Mouse (Mus musculus) inflammation-experienced regulatory T-cells, adult 6 months (primary cell): Measurements from ENCODE around the gene Zfp428. TPM values are rescaled to one million over a fixed set of nuclear protein-coding genes. Genes with fewer than 3 reads are reported as not detected.
A peak's percentile ranks its signal among the peaks of the same experiment; 100 is the strongest.

Source experiments
- ATAC-seq: one replicate; pipeline ENCODE4 v1.8.0; 2017
- polyA plus RNA-seq, 3 experiments: library from polyadenylated mRNA; unstranded; fragments of 100-300 nt; shearing (Covaris generic); gene quantifications; one replicate each; pipeline ENCODE4 v1.2.1; 2017

The Zfp428 gene
- polyA plus RNA-seq, 3 experiments from 2014 or later, result 0.33 TPM; not detected in 2

DNA sequence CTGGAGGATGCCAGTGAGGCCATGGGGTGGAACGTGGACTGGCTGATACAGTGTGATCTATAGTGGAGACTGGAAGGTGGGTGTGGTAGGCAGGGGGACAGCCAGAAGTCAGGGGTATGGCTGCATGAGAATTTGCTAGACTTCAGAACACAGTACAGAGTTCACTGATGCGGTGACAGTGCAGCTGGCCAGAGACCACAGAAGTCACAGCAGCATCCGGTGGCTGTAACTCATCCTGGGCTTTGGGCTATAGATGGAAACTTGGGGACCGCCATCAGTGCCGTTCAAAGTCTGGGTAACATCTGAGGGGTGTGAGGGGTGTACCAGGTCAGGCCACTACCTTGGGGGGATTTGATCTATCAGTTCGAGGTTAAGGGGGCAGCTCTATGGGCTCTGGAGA lies 16.9 kb downstream of the Zfp428 start:
- no peak for ATAC-seq

DNA sequence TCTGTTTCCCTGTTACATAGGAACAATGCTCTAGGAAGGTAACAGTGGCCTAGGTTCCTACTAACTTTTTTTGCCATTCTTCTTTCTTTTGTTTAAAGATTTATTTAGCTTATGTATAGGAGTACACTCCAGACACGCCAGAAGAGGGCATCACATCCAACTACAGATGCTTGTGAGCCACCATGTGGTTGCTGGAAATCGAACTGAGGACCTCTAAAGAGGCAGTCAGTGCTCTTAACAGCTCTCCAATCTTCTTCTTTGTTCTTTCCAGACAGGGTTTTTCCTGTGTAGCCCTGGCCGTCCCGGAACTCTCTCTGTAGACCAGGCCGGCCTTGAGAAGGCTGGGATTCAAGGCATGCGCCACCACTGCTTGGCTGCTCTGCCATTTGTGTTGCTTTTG lies 18.2 kb downstream of the Zfp428 start:
- no peak for ATAC-seq

DNA sequence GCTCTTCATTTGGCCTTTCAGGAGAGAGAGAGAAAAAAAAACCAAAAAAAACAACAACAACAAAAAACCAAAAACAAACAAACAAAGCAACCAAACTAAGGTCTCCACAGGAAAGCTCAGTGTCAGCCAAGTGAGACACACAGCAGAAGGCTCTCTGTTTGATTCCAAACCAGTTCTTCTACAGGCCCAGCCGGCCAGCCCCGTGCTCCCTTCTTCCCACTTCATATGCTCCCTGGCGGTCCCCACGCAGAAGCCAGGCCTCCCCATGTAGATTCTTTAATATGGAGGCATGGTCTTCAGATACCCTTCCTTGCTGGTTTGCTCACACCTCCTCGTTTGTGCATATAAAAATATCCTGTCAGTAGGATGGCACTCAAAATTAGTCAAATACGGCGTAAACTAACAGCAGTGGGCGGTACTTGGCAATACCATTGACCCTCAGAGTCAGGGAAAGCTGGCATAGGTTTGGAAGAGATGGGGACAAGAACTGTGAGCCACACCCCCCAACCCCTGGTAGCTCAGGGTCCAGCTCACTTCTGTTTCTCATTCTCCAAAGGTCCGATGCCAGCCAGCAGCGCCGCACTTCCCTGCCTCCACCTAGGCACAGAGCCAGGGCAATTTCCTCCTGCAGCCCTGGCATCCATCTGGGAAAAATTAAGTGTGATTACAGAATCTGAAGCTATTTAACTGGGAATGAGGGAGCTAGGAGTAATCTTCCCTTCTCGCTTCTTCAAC lies 19.0 kb downstream of the Zfp428 start:
- no peak for ATAC-seq

DNA sequence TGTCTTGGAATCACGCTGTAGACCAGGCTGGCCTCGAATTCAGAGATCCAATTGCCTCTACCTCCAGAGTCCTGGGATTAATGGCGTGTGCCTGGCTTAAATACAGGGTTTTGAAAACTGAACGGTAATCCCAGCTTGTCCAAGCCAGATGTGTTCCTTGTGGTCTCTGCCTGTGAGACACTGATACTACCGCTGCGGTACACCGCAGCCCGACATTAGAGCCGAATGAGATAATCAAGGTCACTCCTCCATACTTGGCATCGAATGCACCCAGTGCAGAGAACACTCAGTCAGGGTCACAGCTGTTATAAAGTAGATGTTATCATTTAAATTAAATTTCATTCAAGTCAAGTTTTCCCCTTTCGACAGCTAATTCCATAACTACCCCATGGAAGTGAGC lies 22.1 kb downstream of the Zfp428 start:
- no peak for ATAC-seq

DNA sequence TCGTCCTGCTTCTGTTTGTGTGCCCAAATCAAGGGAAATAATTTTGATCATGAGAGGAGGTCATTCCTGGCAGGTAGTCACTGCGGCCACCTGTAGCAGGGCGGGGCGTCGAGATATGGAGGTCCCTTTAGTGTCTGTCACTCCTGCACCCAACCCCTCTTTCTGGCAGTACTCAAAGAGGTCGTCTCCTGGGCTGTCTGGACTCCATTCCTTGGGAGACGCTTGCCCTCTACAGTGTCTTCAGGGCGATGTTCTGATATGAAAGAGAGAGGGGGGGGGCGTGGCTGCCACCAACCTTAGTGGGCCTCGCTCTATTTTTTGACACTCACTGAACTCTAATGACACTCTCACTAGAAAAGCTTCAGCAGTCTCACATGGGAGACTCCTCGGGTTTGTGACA lies 22.8 kb downstream of the Zfp428 start:
- ATAC-seq, result no peak

DNA sequence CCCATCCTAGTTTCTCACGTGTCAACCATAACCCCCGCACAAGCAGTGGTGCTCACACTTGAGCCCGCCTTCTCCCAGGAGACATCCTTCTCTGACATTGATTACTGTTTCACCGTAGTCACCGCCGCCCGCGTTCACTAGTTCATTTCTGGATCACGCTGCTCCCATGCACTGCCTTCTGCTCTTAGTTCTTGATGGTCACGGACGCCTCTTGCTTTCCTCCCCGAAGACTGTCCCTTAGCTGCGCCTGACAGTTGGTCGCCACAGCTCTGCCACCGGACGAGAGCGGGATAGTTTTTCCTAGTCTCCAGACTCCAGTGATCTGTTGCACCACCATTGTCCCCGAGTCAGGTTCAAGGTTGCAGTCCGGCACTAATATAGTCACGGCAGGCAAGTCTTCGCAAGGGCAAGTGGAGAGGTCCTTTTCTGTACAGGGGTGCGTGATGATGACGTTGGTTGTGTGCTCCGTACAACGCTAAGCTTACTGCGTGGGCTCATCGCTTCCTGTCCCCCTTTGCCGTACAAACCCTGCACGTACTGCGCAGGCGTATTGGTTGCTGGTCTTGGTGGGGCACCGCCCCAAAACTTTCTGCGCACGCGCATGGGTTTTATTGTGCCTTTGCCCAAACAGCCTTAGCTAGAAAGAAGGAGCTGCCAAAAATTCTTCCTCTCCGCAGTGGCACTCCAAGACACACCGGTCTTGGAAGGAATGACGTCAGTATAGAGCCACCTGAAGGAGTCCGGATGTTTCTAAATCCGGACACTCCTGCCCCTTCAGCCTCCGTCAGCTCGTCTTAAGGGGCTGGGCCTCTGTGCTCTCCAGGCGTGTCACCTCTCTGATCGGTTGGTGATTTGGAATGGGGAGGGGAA lies 23.5 kb downstream of the Zfp428 start, which contains the start of gene Irgq:
Gene Irgq (plus strand): TSS at position 628 of the 870 bp plus-strand sequence.
- ATAC-seq, result peak; percentile 89

DNA sequence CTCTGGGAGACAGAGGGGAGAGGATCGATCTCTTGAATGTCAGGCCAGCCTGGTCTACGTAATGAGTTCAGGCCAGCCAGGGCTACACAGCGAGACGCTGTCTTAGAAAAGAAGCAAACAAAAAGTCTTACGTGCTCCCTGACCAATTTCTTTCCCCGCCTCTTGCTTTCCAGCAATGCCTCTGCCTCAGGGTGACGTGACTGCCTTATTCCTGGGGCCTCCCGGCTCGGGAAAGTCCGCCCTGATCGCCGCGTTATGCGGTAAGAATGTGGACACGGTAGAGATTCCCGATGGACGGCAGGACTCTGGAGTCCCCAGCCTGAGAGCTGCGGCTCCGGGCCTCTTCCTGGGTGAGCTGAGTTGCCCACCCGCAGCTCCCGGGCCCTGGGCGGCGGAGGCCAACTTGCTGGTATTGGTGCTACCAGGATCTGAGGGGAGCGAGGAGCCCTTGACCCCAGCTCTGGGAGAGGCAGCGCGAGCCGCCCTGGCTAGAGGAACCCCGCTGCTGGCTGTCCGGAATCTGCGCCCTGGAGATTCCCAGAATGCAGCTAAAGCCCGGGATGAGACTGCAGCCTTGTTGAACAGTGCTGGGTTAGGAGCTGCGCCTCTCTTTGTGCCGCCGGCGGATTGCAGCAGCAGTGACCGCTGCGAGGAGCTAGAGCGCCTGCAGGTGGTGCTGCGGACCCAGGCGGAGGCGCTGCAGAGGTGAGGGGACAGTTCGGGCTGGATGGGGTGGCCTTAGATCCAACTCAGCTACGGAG lies 24.6 kb downstream of the Zfp428 start:
- no peak for ATAC-seq

DNA sequence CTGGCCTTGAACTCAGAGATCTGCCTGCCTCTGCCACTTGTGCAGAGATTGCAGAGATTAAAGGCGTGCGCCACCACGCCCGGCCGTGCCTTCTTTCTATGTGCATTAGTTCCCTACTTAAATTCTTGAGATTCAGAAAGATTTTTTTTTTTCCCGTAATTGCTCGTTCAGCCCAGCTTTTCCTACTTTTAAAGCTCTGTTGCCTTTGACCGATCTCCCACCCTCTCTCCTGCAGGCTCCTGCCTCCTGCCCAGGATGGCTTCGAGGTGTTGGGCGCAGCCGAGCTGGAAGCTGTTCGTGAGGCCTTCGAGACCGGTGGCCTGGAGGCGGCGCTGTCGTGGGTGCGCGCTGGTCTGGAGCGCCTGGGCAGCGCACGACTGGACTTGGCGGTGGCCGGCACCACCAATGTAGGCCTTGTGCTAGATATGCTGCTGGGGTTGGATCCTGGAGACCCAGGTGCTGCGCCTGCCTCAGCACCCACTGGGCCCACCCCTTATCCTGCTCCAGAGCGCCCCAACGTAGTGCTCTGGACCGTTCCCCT lies 26.3 kb downstream of the Zfp428 start:
- no peak for ATAC-seq

DNA sequence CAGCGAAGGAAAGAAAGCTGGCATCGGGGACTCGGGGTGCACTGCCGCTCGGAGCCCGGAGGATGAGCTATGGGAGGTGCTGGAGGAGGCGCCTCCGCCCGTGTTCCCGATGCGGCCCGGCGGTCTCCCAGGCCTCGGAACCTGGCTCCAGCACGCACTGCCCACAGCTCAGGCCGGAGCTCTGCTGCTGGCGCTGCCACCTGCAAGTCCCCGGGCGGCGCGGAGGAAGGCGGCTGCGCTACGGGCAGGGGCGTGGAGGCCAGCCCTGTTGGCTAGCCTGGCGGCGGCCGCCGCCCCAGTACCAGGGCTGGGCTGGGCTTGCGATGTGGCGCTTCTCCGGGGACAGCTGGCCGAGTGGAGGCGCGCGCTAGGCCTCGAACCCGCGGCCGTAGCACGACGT lies 27.0 kb downstream of the Zfp428 start:
- ATAC-seq, result no peak

DNA sequence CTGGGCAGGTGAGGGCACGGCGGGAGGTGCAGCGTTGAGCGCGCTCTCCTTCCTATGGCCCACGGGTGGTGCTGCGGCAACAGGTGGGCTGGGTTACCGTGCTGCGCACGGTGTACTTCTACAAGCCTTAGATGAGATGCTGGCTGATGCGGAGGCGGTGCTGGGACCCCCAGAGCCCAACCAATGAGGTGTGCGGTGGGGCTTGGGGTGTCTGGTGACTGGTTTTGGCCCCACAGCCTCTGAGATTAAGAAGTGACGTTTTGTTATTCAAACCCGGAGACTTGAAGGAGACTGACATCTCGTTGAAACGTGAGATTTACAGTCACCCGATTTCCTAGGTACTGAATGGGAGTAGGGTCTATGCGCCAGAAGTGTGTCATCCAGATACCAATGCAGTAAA lies 27.5 kb downstream of the Zfp428 start:
- ATAC-seq, result no peak

DNA sequence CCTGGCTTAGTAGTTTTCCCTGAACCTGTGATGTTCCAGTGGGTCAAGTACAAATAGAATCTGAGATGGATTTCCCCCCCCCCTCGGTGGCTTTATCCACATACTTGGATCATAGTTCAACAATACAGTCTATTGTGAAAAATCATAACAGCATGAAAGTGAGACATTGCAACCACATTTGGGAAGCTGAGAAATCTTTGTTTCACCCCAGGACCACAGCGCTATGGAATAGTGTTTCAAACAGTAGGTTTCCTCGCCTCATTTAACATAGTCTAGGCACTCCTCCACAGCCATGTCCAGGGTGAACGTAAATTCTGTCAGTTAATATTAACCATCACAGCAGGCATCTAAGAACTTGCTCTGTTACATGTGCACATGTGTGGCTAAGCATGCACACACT lies 30.3 kb downstream of the Zfp428 start:
- no peak for ATAC-seq

DNA sequence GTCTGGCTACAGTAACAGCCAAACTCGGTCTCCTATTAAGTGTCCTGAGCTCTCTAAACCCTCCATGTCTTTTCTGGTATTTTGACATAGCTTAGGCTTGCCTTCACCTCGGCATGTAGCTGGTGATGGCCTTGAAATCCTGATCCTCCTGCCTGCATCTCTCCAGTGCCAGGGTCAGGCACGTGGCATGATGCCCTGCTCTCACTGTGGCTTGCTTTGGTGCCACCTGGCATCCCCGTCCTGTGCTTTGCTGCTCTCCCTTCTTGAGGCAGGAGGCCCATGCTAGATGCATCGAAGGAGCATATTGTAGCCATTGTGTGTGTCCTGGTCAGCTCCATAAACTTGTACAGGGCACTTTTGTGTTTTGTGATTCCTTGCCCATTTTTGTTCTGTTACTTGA lies 30.8 kb downstream of the Zfp428 start:
- ATAC-seq, result no peak

DNA sequence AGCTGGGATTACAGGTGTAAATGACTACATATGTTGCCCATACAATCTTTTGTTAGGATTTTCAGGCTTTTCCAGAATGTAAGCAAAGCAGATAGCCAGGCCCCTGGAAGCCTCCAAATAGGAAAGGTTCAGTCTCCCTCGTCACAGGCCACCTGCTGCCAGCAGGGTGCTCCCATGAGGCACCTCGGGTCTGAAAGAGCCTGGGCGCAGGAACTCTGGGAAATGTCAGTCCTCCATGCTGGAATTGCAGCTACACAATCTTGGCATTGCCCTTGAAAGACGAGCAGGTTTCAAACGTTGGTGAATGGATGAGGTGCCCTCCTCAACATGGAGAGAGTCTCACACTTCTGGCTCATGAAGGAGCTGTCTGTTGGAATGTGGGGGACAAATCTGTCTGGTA lies 31.3 kb downstream of the Zfp428 start:
- ATAC-seq, result no peak

DNA sequence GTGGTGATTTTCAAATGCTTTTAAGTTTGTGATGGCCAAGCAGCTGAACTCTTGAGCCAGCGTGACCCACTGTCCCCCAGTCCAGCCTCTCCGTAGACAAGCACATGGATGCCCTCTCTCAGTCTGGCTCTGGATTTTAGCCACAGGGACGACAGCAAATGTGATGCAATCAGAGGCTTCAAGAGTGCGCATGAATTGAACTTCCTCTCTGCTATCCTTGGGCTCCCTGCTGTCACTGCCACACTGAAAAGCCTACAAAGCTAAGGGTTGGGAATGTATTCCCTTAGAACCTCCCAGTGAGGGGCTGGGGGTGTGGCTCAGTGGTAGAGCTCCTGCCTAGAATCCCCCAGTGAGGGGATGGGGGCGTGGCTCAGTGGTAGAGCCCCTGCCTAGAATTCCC lies 31.9 kb downstream of the Zfp428 start:
- no peak for ATAC-seq

DNA sequence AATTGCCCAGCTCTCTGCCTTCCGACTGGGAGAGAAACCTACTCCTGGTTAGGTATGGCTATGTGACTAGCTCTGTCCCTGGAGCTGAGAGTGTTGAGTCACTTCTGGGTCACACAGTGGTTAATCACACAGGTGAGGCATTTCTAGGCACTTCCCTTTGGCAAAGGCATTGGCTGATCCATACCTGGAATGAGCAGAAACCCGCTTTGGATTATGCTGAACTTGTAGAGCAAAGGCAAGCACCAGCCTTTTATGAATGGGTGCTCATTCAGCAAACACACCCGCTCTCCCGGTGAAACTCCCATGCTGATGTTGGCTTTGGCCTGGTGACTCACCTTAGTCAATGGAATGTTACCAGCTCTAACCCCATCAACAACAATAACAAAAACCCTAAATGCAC lies 32.9 kb downstream of the Zfp428 start:
- ATAC-seq, result no peak

DNA sequence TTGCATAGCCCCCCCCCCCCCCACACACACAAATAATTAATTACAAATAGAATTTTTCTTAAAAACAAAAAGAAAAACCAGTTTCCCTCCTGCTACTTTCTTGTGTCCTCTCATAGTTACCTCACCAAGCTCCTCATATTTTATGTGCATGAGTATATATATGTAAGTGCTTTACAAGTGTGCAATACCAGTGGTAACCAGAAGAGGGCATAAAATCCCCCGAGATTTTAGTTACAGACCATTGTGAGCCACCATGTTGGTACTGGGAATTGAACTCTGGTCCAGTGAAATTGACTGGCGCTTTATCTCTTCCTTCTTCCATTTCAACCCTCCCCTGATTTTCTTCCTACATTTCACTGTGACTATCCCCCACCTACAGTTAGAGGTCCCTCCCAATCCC lies 37.7 kb downstream of the Zfp428 start:
- ATAC-seq, result no peak

DNA sequence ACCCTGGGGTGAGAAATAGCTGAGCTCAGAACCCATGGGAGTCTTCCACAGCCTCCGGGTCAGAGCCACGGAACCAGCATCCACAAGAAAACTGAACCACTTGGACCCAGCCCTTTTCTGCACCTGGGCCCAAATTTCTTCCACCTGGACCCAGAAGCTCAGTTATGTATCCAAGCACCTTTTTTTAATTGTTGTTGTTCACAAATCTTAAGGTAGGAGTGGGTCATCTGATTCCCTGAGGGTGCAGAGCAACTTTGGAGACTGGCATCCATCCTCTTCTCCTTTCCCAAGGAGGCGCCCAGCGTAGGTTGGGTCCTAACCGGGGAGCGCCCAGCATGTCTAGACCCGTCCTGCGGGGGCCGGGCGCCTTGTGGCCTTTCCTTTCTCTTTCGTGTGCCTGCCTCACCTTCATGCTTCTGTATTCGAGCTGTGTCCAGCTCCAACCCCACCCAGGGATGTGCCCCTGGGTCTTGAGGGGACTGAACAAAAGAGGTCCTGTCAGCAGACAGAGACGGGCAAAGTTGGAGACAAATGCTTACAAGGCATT lies 39.3 kb downstream of the Zfp428 start, which contains the start of the genes Pinlyp and Xrcc1:
Gene Pinlyp (minus strand): TSS at position 51 of the 547 bp plus-strand sequence.
Gene Xrcc1 (plus strand): TSS at position 222 of the 547 bp plus-strand sequence.
- ATAC-seq, result no peak

DNA sequence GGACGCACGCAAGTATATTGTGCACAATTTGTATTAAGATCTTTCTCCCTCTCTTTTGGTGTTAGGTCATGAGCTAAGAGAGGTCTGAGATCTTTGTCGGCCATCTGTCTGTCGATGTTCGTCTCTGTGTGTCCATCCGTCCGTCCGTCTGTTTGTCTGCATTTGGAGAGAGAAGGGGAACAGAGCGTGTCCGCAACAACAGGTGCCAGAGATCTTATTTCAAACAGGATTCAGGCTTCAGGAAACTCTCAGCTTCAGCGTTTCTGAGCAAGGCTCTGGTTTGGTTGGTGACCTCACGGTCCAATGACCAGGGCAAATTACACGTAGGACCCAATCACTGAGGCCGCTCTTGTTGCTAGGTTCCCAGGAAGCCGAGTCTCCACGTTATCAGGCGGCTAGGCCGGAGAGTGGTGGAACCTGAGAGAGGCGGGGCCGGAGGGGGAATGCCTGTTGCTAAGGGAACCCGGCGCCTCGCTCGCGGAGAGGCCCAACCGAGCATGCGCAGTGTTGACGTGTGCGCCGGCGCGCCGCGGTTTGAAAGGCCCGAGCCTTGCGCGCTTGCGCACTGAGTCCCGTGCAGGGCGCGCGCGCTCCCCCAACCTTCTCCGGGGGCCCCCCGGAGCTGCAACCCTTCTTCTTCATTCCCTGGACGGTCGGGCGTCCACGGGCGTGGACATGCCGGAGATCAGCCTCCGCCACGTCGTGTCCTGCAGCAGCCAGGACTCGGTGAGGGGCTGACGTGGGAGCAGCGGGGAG lies 40.0 kb downstream of the Zfp428 start:
- peak; percentile 100 for ATAC-seq

DNA sequence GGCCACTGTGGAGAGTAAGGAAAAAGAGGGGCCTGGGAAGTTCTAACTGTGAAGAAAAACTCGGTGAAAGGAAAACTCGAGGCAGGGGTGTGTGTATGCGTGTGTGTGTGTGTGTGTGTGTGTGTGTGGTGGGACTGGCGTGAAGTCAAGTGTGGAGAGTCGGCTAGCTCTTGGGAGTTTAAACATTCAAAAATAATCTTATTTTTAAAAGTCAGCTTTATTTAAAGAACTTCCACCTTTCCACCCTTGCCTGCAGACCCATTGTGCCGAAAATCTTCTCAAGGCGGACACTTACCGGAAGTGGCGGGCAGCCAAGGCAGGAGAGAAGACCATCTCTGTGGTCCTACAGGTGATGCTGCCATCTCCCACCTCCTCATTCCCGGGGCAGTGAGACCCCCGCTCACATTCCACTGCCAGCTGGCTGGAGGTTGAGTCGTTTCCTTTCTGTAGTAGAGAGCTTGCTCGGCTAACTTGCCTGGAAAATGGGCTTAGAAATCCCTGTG lies 40.8 kb downstream of the Zfp428 start:
- no peak for ATAC-seq

DNA sequence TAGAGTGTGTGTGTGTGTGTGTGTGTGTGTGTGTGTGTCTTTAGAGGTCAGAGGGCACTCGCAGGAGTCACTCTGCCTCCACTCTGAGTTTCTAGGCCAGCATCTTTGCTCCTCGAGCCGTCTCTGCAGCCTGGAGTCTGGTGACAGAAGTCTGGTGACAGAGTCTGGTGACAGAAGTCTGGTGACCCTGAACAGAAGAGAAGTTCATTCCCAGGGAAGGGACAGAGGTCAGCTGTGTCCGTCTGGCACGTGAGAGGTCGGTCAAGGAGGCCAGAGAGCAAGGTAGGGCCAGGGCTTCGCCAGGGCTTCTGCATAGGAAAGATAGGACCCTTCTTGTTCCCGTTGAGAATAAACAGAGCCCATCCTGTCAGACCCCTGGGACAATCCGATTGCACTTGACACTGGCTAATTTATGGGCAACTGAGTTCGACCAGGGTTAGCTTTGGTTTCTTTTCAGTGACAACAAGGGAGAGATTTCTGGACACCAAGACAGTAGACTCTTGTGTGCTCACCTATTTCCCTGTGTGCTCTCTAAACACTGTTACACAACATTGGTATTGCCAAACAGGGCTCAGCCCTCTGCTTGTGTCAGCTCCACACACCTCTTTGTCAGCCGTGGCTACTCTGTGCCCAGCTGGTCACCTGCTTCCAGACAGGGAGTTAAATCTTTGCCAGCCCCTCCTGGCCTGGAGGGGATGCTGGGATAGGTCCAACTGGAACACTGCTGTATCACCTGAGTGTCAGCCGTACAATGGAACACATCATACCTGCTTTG lies 45.4 kb downstream of the Zfp428 start:
- ATAC-seq, result no peak

DNA sequence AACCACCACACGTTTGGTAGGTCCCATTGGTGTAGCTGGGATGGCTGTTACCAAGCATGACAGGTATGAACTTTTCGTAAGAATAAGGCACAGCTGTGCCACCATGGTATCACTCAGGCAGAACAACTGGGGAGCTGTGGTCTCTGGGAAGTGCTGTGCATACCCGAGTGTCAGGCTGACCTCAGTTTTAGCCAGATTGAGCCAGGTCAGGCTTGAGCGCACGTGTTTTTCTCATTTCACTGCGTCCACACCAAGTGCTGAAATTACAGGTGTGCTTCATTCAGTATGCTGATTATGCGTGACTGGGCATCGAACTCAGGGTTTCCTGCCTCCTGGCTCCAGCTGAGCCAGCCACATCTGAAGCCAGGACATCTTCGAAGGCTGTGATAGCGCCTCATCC lies 49.0 kb downstream of the Zfp428 start:
- ATAC-seq, result no peak
